Mouse (Mus musculus): ENCODE results near the gene AI854703.

DNA sequence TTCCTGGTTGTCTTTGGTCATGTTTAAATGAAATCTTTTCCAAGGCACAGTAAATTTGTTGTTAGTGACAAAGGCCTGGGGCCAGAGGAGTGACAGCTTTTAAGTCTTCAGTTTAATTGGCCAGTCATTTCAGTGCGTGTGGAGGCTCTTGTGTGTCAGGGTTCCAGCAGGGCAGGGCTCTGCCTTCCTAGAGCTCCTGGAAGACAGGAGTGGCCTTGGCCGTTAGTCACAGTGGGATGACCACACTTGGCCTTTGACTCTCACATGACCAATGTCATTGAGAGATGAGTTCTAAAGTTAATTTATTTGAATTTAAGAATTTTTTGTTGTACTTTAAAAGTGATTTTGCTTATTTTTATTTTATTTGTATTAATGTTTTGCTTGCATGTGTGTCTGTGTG lies 18.4 kb upstream of the AI854703 start:
- TF ChIP-seq POLR2A (IDR thresholded peaks at IDR 0.05; ENCODE audit: borderline replicate concordance, extremely low read depth, insufficient read depth, insufficient read length, poor library complexity, severe bottlenecking) (no peak), CTCF (IDR thresholded peaks at IDR 0.05; ENCODE audit: borderline replicate concordance, extremely low read depth, insufficient read depth, insufficient read length) (no peak)
